Mouse (Mus musculus): Measurements from ENCODE around the gene Gm42906.
A peak's percentile ranks its signal among the peaks of the same experiment; 100 is the strongest.

Gm42906 gene

GRCm38 (mm10) chr5:151181288-151181687 lies 246.7 kb downstream of the Gm42906 start:
- DNase-seq, result no peak

- no peak for DNase-seq
Measured at GRCm38 (mm10) chr5:151180176-151180785, 247.7 kb downstream of the Gm42906 start.

GRCm38 (mm10) chr5:151177171-151177570 lies 250.8 kb downstream of the Gm42906 start:
- no peak for DNase-seq

GRCm38 (mm10) chr5:151175897-151176313 lies 252.1 kb downstream of the Gm42906 start:
- peak; percentile 82 for DNase-seq

- no peak for DNase-seq
Measured at GRCm38 (mm10) chr5:151174485-151175460, 253.2 kb downstream of the Gm42906 start.

- DNase-seq, result no peak
Measured at GRCm38 (mm10) chr5:151173774-151174173, 254.2 kb downstream of the Gm42906 start.

- DNase-seq, result no peak
Measured at GRCm38 (mm10) chr5:151170168-151170750, 257.7 kb downstream of the Gm42906 start.

GRCm38 (mm10) chr5:151168191-151168590 lies 259.8 kb downstream of the Gm42906 start:
- no peak for DNase-seq

GRCm38 (mm10) chr5:151167641-151168040 lies 260.3 kb downstream of the Gm42906 start:
- no peak for DNase-seq

GRCm38 (mm10) chr5:151166266-151166665 lies 261.7 kb downstream of the Gm42906 start:
- peak; percentile 72 for DNase-seq

- no peak for DNase-seq
Measured at GRCm38 (mm10) chr5:151165381-151166016, 262.5 kb downstream of the Gm42906 start.

GRCm38 (mm10) chr5:151164815-151165214 lies 263.1 kb downstream of the Gm42906 start:
- no peak for DNase-seq

- peak; percentile 30 for DNase-seq
Measured at GRCm38 (mm10) chr5:151162642-151163041, 265.3 kb downstream of the Gm42906 start.

- DNase-seq, result no peak
Measured at GRCm38 (mm10) chr5:151155247-151155646, 272.7 kb downstream of the Gm42906 start.

- DNase-seq, result no peak
Measured at GRCm38 (mm10) chr5:151154780-151155179, 273.2 kb downstream of the Gm42906 start.

- no peak for DNase-seq
Measured at GRCm38 (mm10) chr5:151154030-151154429, 273.9 kb downstream of the Gm42906 start.

GRCm38 (mm10) chr5:151151549-151151948 lies 276.4 kb downstream of the Gm42906 start:
- no peak for DNase-seq

GRCm38 (mm10) chr5:151149509-151149908 lies 278.5 kb downstream of the Gm42906 start:
- no peak for DNase-seq

GRCm38 (mm10) chr5:151148079-151148478 lies 279.9 kb downstream of the Gm42906 start:
- no peak for DNase-seq

- DNase-seq, result no peak
Measured at GRCm38 (mm10) chr5:151145807-151146206, 282.2 kb downstream of the Gm42906 start.

- no peak for DNase-seq
Measured at GRCm38 (mm10) chr5:151143955-151144354, 284.0 kb downstream of the Gm42906 start.

- DNase-seq, result peak; percentile 37
Measured at GRCm38 (mm10) chr5:151142671-151143601, 285.0 kb downstream of the Gm42906 start.
